Mouse (Mus musculus): ENCODE data around the gene Rpl12. TPM values are rescaled to one million over a fixed set of nuclear protein-coding genes. Genes with fewer than 3 reads are reported as not detected.

Rpl12 gene
- total RNA-seq, 2 experiments from 2014 or later = 3,030 to 3,361 TPM

GRCm38 (mm10) chr2:32938741-32939140 lies 22.6 kb upstream of the Rpl12 start:
- no peak for ATAC-seq (replicated peaks; ENCODE audit: low FRiP score, low TSS enrichment, poor library complexity, severe bottlenecking)

GRCm38 (mm10) chr2:32939418-32939817 lies 21.9 kb upstream of the Rpl12 start:
- peak; percentile 66 for ATAC-seq (replicated peaks; ENCODE audit: low FRiP score, low TSS enrichment, poor library complexity, severe bottlenecking)

GRCm38 (mm10) chr2:32940483-32940882 lies 20.9 kb upstream of the Rpl12 start:
- ATAC-seq (replicated peaks; ENCODE audit: low FRiP score, low TSS enrichment, poor library complexity, severe bottlenecking) = no peak

GRCm38 (mm10) chr2:32947454-32947853 lies 13.9 kb upstream of the Rpl12 start:
- ATAC-seq (replicated peaks; ENCODE audit: low FRiP score, low TSS enrichment, poor library complexity, severe bottlenecking) = no peak

GRCm38 (mm10) chr2:32954581-32954980 lies 6.8 kb upstream of the Rpl12 start:
- ATAC-seq (replicated peaks; ENCODE audit: low FRiP score, low TSS enrichment, poor library complexity, severe bottlenecking) = no peak

- ATAC-seq (replicated peaks; ENCODE audit: low FRiP score, low TSS enrichment, poor library complexity, severe bottlenecking) = no peak
Measured at GRCm38 (mm10) chr2:32957344-32957743, 4.0 kb upstream of the Rpl12 start.

- no peak for ATAC-seq (replicated peaks; ENCODE audit: low FRiP score, low TSS enrichment, poor library complexity, severe bottlenecking)
Measured at GRCm38 (mm10) chr2:32960273-32960672, 1.1 kb upstream of the Rpl12 start.

- ATAC-seq (replicated peaks; ENCODE audit: low FRiP score, low TSS enrichment, poor library complexity, severe bottlenecking) = no peak
Measured at GRCm38 (mm10) chr2:32962062-32962874, 909 bp downstream of the Rpl12 start.

- ATAC-seq (replicated peaks; ENCODE audit: low FRiP score, low TSS enrichment, poor library complexity, severe bottlenecking) = no peak
Measured at GRCm38 (mm10) chr2:32962875-32963220, 1.5 kb downstream of the Rpl12 start.

- no peak for ATAC-seq (replicated peaks; ENCODE audit: low FRiP score, low TSS enrichment, poor library complexity, severe bottlenecking)
Measured at GRCm38 (mm10) chr2:32963544-32963943, 2.2 kb downstream of the Rpl12 start.

- ATAC-seq (replicated peaks; ENCODE audit: low FRiP score, low TSS enrichment, poor library complexity, severe bottlenecking) = no peak
Measured at GRCm38 (mm10) chr2:32963981-32964380, 2.6 kb downstream of the Rpl12 start.

- no peak for ATAC-seq (replicated peaks; ENCODE audit: low FRiP score, low TSS enrichment, poor library complexity, severe bottlenecking)
Measured at GRCm38 (mm10) chr2:32964659-32965457, 3.5 kb downstream of the Rpl12 start.

GRCm38 (mm10) chr2:32965511-32966183 lies 4.3 kb downstream of the Rpl12 start:
- ATAC-seq (replicated peaks; ENCODE audit: low FRiP score, low TSS enrichment, poor library complexity, severe bottlenecking) = no peak

GRCm38 (mm10) chr2:32966184-32966688 lies 4.9 kb downstream of the Rpl12 start:
- no peak for ATAC-seq (replicated peaks; ENCODE audit: low FRiP score, low TSS enrichment, poor library complexity, severe bottlenecking)

GRCm38 (mm10) chr2:32966689-32967631 lies 5.6 kb downstream of the Rpl12 start:
- peak; percentile 68 for ATAC-seq (replicated peaks; ENCODE audit: low FRiP score, low TSS enrichment, poor library complexity, severe bottlenecking)

- no peak for ATAC-seq (replicated peaks; ENCODE audit: low FRiP score, low TSS enrichment, poor library complexity, severe bottlenecking)
Measured at GRCm38 (mm10) chr2:32968024-32968614, 6.8 kb downstream of the Rpl12 start.

GRCm38 (mm10) chr2:32969326-32969725 lies 8.0 kb downstream of the Rpl12 start:
- no peak for ATAC-seq (replicated peaks; ENCODE audit: low FRiP score, low TSS enrichment, poor library complexity, severe bottlenecking)

- ATAC-seq (replicated peaks; ENCODE audit: low FRiP score, low TSS enrichment, poor library complexity, severe bottlenecking) = no peak
Measured at GRCm38 (mm10) chr2:32971235-32971634, 9.9 kb downstream of the Rpl12 start.

GRCm38 (mm10) chr2:32974216-32974615 lies 12.9 kb downstream of the Rpl12 start:
- no peak for ATAC-seq (replicated peaks; ENCODE audit: low FRiP score, low TSS enrichment, poor library complexity, severe bottlenecking)
